Mouse (Mus musculus): ENCODE measurements at regions not wholly inside any gene's neighbourhood (a gene's known extent, or its start where the extent isn't known, plus 50 kb on each side); places are given as distances from the start of the nearest gene placed in this dataset.
A peak's percentile ranks its signal among the peaks of the same experiment; 100 is the strongest.

- DNase-seq (ENCODE audit: low read depth, low spot score): no peak
Measured at GRCm38 (mm10) chr2:178997921-178998320, 444.3 kb upstream of the Cdh4 start.

GRCm38 (mm10) chr2:179000448-179001081 is 441.7 kb upstream of the Cdh4 start:
- no peak for DNase-seq (ENCODE audit: low read depth, low spot score)

GRCm38 (mm10) chr2:179007766-179008165 is 434.5 kb upstream of the Cdh4 start:
- no peak for DNase-seq (ENCODE audit: low read depth, low spot score)

GRCm38 (mm10) chr2:179013891-179014593 is 428.2 kb upstream of the Cdh4 start:
- no peak for DNase-seq (ENCODE audit: low read depth, low spot score)

- DNase-seq (ENCODE audit: low read depth, low spot score): peak; percentile 6
Measured at GRCm38 (mm10) chr2:179022675-179023194, 419.5 kb upstream of the Cdh4 start.

GRCm38 (mm10) chr2:179024225-179024624 is 418.0 kb upstream of the Cdh4 start:
- DNase-seq (ENCODE audit: low read depth, low spot score): no peak

- no peak for DNase-seq (ENCODE audit: low read depth, low spot score)
Measured at GRCm38 (mm10) chr2:179033171-179033570, 409.1 kb upstream of the Cdh4 start.

GRCm38 (mm10) chr2:179035446-179035845 is 406.8 kb upstream of the Cdh4 start:
- no peak for DNase-seq (ENCODE audit: low read depth, low spot score)

- DNase-seq (ENCODE audit: low read depth, low spot score): no peak
Measured at GRCm38 (mm10) chr2:179039697-179040096, 402.5 kb upstream of the Cdh4 start.

GRCm38 (mm10) chr2:179043671-179044070 is 398.6 kb upstream of the Cdh4 start:
- no peak for DNase-seq (ENCODE audit: low read depth, low spot score)

GRCm38 (mm10) chr2:179045361-179045760 is 396.9 kb upstream of the Cdh4 start:
- no peak for DNase-seq (ENCODE audit: low read depth, low spot score)

GRCm38 (mm10) chr2:179054441-179054840 is 387.8 kb upstream of the Cdh4 start:
- no peak for DNase-seq (ENCODE audit: low read depth, low spot score)

- no peak for DNase-seq (ENCODE audit: low read depth, low spot score)
Measured at GRCm38 (mm10) chr2:179064616-179065015, 377.6 kb upstream of the Cdh4 start.

- DNase-seq (ENCODE audit: low read depth, low spot score): no peak
Measured at GRCm38 (mm10) chr2:179069520-179069919, 372.7 kb upstream of the Cdh4 start.

- peak; percentile 66 for DNase-seq (ENCODE audit: low read depth, low spot score)
Measured at GRCm38 (mm10) chr2:179070346-179070745, 371.9 kb upstream of the Cdh4 start.

- DNase-seq (ENCODE audit: low read depth, low spot score): no peak
Measured at GRCm38 (mm10) chr2:179080462-179081274, 361.6 kb upstream of the Cdh4 start.

- no peak for DNase-seq (ENCODE audit: low read depth, low spot score)
Measured at GRCm38 (mm10) chr2:179086915-179087314, 355.3 kb upstream of the Cdh4 start.

GRCm38 (mm10) chr2:179091480-179091879 is 350.8 kb upstream of the Cdh4 start:
- no peak for DNase-seq (ENCODE audit: low read depth, low spot score)

GRCm38 (mm10) chr2:179093996-179094395 is 348.2 kb upstream of the Cdh4 start:
- no peak for DNase-seq (ENCODE audit: low read depth, low spot score)

- DNase-seq (ENCODE audit: low read depth, low spot score): no peak
Measured at GRCm38 (mm10) chr2:179095981-179096380, 346.2 kb upstream of the Cdh4 start.

GRCm38 (mm10) chr2:179096861-179097260 is 345.4 kb upstream of the Cdh4 start:
- DNase-seq (ENCODE audit: low read depth, low spot score): peak; percentile 68

GRCm38 (mm10) chr2:179099783-179100182 is 342.4 kb upstream of the Cdh4 start:
- DNase-seq (ENCODE audit: low read depth, low spot score): no peak
